Mouse (Mus musculus): ENCODE data around the gene Nek2.

DNA sequence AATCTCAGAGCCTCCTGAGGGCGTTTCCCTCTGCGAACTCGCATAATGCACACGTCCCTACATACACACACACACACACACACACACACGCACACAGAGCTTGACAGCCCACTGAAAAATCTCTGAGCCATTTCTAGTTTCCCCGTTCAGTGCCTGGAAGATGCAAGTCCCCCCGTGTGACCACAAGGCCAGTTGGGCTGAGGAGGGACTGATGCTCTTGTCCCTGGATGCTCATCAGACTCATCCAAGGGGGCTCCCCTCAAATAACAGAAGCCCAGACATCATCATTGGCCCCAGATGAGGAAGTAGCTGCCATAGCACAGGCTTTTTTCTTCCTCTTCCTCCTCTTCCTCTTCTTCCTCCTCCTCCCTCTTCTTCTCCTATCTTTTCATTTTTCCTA, 13.3 kb upstream of the Nek2 start:
- TF ChIP-seq CTCF (IDR thresholded peaks at IDR 0.05; ENCODE audit: low read depth) (no peak), EP300 (IDR thresholded peaks at IDR 0.05; ENCODE audit: low read depth) (no peak)
